9 mouse cellular contexts compared by ENCODE assay signal in genomic region chr4:117131890-117132793, GRCm38 (mm10). TPM values are rescaled to one million over a fixed set of nuclear protein-coding genes. Genes with fewer than 3 reads are reported as not detected.
DNase-seq lines count a peak whose midpoint lies in the region; ATAC-seq lines count a peak whose summit lies in the region.
"Had no signal": no experiment of that assay in that cellular context is flagged by ENCODE, and none has a peak within 500 bp of the region (broad histone marks: within the 10 kb centered on the region; RNA-seq: fewer than 3 reads in every experiment).

No protein-coding gene starts in this region.

- peak overlapping the region; percentile 68 for H3K4me2 ChIP-seq in neural tube, embryonic 14.5 days (ENCODE audit: low read depth, low read length)

- no peaks in the 10 kb centered on the region for H3K9me3 ChIP-seq in limb, embryonic 10.5 days (replicated peaks)
- H3K9me3 ChIP-seq in neural tube, embryonic 14.5 days (ENCODE audit: control insufficient read depth, low read length): no peaks in the 10 kb centered on the region

- peaks cover 35% of the 10 kb centered on the region for H3K4me1 ChIP-seq in limb, embryonic 10.5 days
- peaks cover 14% of the 10 kb centered on the region for H3K4me1 ChIP-seq in neural tube, embryonic 14.5 days (ENCODE audit: control insufficient read depth, insufficient read depth, low read length)

- peak overlapping the region; percentile 69; the same call in 1 of the 2 replicates for H3K4me3 ChIP-seq in limb, embryonic 10.5 days
- H3K4me3 ChIP-seq in neural tube, embryonic 14.5 days (ENCODE audit: low read depth, low read length): peak overlapping the region; percentile 81

- no peak overlapping the region for H3K27ac ChIP-seq in limb, embryonic 10.5 days
- H3K27ac ChIP-seq in neural tube, embryonic 14.5 days (ENCODE audit: low read depth, low read length): 0 out of 2 replicates have a peak overlapping the region, but pooled peaks have one; percentile 2

- peaks cover 35% of the 10 kb centered on the region for H3K27me3 ChIP-seq in limb, embryonic 10.5 days (ENCODE audit: low read depth, poor library complexity, severe bottlenecking)
- no peaks in the 10 kb centered on the region for H3K27me3 ChIP-seq in neural tube, embryonic 14.5 days (ENCODE audit: control insufficient read depth, insufficient read depth, low read length)

- no peak for ATAC-seq in neural tube, embryonic 14.5 days (ENCODE audit: low read depth)
- no peak for ATAC-seq in frontal cortex, adult (ENCODE audit: low TSS enrichment)

- WGBS in limb, embryonic 10.5 days: 23% methylated on average over 7 of the region's 7 CpGs
- WGBS in neural tube, embryonic 14.5 days: 8% methylated on average over 7 of the region's 7 CpGs

- peak; percentile 53 for DNase-seq in layer of hippocampus, adult 11-12 months (ENCODE audit: low spot score)
- DNase-seq in layer of hippocampus, adult 18-20 months (ENCODE audit: low spot score in 2 of 2): no peak
- peak; percentile 82 for DNase-seq in embryo, embryonic 11 days
- no peak for DNase-seq in limb, embryonic 10.5 days (ENCODE audit: low spot score)
- no peak for DNase-seq in right cerebral cortex, adult 2 months (ENCODE audit: low spot score in 2 of 2)
- DNase-seq in ovary, postnatal 10 days (ENCODE audit: low spot score): no peak

- peak overlapping the region; percentile 83 for H3K9ac ChIP-seq in neural tube, embryonic 14.5 days (replicated peaks; ENCODE audit: low read depth, low read length)

- H3K36me3 ChIP-seq in limb, embryonic 10.5 days: peaks cover 26% of the 10 kb centered on the region
- peaks cover 10% of the 10 kb centered on the region for H3K36me3 ChIP-seq in neural tube, embryonic 14.5 days (ENCODE audit: control insufficient read depth, insufficient read depth, low read length)

RNA-seq across cellular contexts. Expression of gene Plk3, which starts 1.6 kb away (rescaled TPM):
- 1 to 10 TPM; 8.7 to 9.2 TPM for total RNA-seq in layer of hippocampus, adult 18-20 months (2021)
- polyA plus RNA-seq in limb, embryonic 10.5 days (2016; fragmentation: Nextera tagmentation; extraction: Ambion mirVana): 2.5 and 3.5 TPM in 2 replicates
- polyA plus RNA-seq in neural tube, embryonic 14.5 days (2014; fragmentation: Nextera tagmentation; extraction: Ambion mirVana): 16.1 and 19.1 TPM in 2 replicates

RNA-seq across cellular contexts. Expression of gene Tctex1d4, which starts 5.5 kb away (rescaled TPM):
- total RNA-seq in layer of hippocampus, adult 18-20 months (2021): 1 to 10 TPM in 1 of 2 experiments, under 1 TPM in 1; 0.46 to 1.1 TPM
- not detected in 2 replicates for polyA plus RNA-seq in limb, embryonic 10.5 days (2016; fragmentation: Nextera tagmentation; extraction: Ambion mirVana)
- polyA plus RNA-seq in neural tube, embryonic 14.5 days (2014; fragmentation: Nextera tagmentation; extraction: Ambion mirVana): not detected in 2 replicates
- total RNA-seq: neutrophil, adult 5-6 weeks had no signal

RNA-seq across cellular contexts. Expression of gene Btbd19, which starts 6.6 kb away (rescaled TPM):
- 10 to 100 TPM; 13.9 to 16.9 TPM for total RNA-seq in layer of hippocampus, adult 18-20 months (2021)
- polyA plus RNA-seq in limb, embryonic 10.5 days (2016; fragmentation: Nextera tagmentation; extraction: Ambion mirVana): 5.5 and 5.9 TPM in 2 replicates
- 2.7 and 3.9 TPM in 2 replicates for polyA plus RNA-seq in neural tube, embryonic 14.5 days (2014; fragmentation: Nextera tagmentation; extraction: Ambion mirVana)

RNA-seq across cellular contexts. Expression of gene Rps8, which starts 23.9 kb away (rescaled TPM):
- 100 to 1,000 TPM; 576 to 601 TPM for total RNA-seq in layer of hippocampus, adult 18-20 months (2021)
- polyA plus RNA-seq in limb, embryonic 10.5 days (2016; fragmentation: Nextera tagmentation; extraction: Ambion mirVana): 842 and 1,039 TPM in 2 replicates
- 549 and 599 TPM in 2 replicates for polyA plus RNA-seq in neural tube, embryonic 14.5 days (2014; fragmentation: Nextera tagmentation; extraction: Ambion mirVana)

RNA-seq across cellular contexts. Expression of gene Ptch2, which starts 36.3 kb away (rescaled TPM):
- total RNA-seq in layer of hippocampus, adult 18-20 months (2021): 1 to 10 TPM; 1.6 to 1.8 TPM
- 8.4 and 9.0 TPM in 2 replicates for polyA plus RNA-seq in limb, embryonic 10.5 days (2016; fragmentation: Nextera tagmentation; extraction: Ambion mirVana)
- 5.6 and 6.4 TPM in 2 replicates for polyA plus RNA-seq in neural tube, embryonic 14.5 days (2014; fragmentation: Nextera tagmentation; extraction: Ambion mirVana)

Comparison
In these comparisons a context has a peak if more than half of its experiments do, and no peak if none do; other contexts are left out.
1. DNase-seq: peak in layer of hippocampus, adult 11-12 months (single experiment) and embryo, embryonic 11 days (single experiment); none in layer of hippocampus, adult 18-20 months (0 of 2), limb, embryonic 10.5 days (single experiment), right cerebral cortex, adult 2 months (0 of 2) and ovary, postnatal 10 days (single experiment).